Mouse (Mus musculus) limb, embryonic 14.5 days (tissue): ENCODE measurements around the gene Akr1cl. TPM values are rescaled to one million over a fixed set of nuclear protein-coding genes. Genes with fewer than 3 reads are reported as not detected.
"Not testable (repeated sequence)": the region's sequence is repeated elsewhere in the genome, so short reads cannot be mapped to it uniquely, and the experiment has no call there.

Experiments
- ATAC-seq: fragments of 200-750 bp; cut with Nextera tagmentation; 2 replicates; pipeline ENCODE4 v1.8.0; 2017; ENCODE audit warnings: low read depth, moderate number of reproducible peaks, moderate TSS enrichment; ENCODE audit not compliant: low FRiP score
- DNase-seq: peaks from one replicate; pipeline ENCODE4 v3.0.0-alpha.2; 2015; ENCODE audit warnings: low spot score
- H3K27ac ChIP-seq: fragments of 300-500 bp; sonication (generic); replicated peaks from 2 replicates; pipeline ENCODE4 v1.5.1; 2014; ENCODE audit warnings: low read depth, mild to moderate bottlenecking, low read length, moderate library complexity, mixed read lengths
- H3K27me3 ChIP-seq: fragments of 300-500 bp; sonication (generic); 2 replicates; pipeline ENCODE4 v1.6.1; 2014; ENCODE audit warnings: low read length, mixed read lengths; ENCODE audit not compliant: control insufficient read depth, insufficient read depth
- H3K36me3 ChIP-seq: fragments of 300-500 bp; sonication (generic); 2 replicates; pipeline ENCODE4 v1.6.1; 2014; ENCODE audit warnings: mild to moderate bottlenecking, low read length, moderate library complexity, mixed read lengths; ENCODE audit not compliant: control insufficient read depth, insufficient read depth
- H3K4me1 ChIP-seq: fragments of 300-500 bp; sonication (generic); 2 replicates; pipeline ENCODE4 v1.6.1; 2014; ENCODE audit warnings: antibody characterized with exemption, low read length, mixed read lengths; ENCODE audit not compliant: control insufficient read depth, insufficient read depth
- H3K4me2 ChIP-seq: fragments of 300-500 bp; sonication (generic); replicated peaks from 2 replicates; pipeline ENCODE4 v1.6.1; 2014; ENCODE audit warnings: low read depth, mild to moderate bottlenecking, low read length, moderate library complexity; ENCODE audit not compliant: severe bottlenecking
- H3K4me3 ChIP-seq: fragments of 300-500 bp; sonication (generic); replicated peaks from 2 replicates; pipeline ENCODE4 v1.5.1; 2014; ENCODE audit warnings: low read length
- H3K9ac ChIP-seq: fragments of 300-500 bp; sonication (generic); 2 replicates; pipeline ENCODE4 v1.6.1; 2014; ENCODE audit warnings: mild to moderate bottlenecking, low read depth, low read length, moderate library complexity; ENCODE audit not compliant: severe bottlenecking
- H3K9me3 ChIP-seq: fragments of 300-500 bp; sonication (generic); 2 replicates; pipeline ENCODE4 v1.6.1; 2016; ENCODE audit warnings: low read length; ENCODE audit not compliant: control insufficient read depth
- POLR2A ChIP-seq: fragments of 200-500 bp; IDR thresholded peaks from 2 replicates; pipeline ENCODE4 v1.8.0; 2012; ENCODE audit warnings: inconsistent platforms, mild to moderate bottlenecking, moderate library complexity, borderline replicate concordance; ENCODE audit not compliant: insufficient read depth, insufficient read length; ENCODE audit errors: extremely low read depth
- WGBS: fragments of 180-500 bp; shearing (Covaris S2); extraction: QIAGEN DNeasy Blood & Tissue Kit; methylation state at CpG from one replicate; pipeline ENCODE4 v1.1.7; 2014; 5-methylcytosine and 5-hydroxymethylcytosine counted together
- polyA plus RNA-seq, 2 experiments: library from polyadenylated mRNA; depleted of rRNA in 1 of 2; stranded (reverse) in 1 of 2; unstranded in 1 of 2; fragments of >200 nt; fragmentation: Nextera tagmentation in 1 of 2; extraction: Ambion mirVana in 1 of 2; gene quantifications; 2 replicates each; pipeline versions ENCODE4 v1.2.1 to v1.2.3; 2012 to 2014

The Akr1cl gene
- polyA plus RNA-seq, 2 experiments, result 0.08 to 0.23 TPM

- DNase-seq (no peak), ATAC-seq (no peak)
- Histone ChIP-seq H3K27ac (no peak within 1 kb of the TSS), H3K4me2 (no peak within 1 kb of the TSS), H3K9me3 (no peaks in the 10 kb centered on the region), H3K9ac (no peak within 1 kb of the TSS), H3K4me1 (no peaks in the 10 kb centered on the region), H3K4me3 (no peak within 1 kb of the TSS), H3K36me3 (no peaks in the 10 kb centered on the region), H3K27me3 (no peaks in the 10 kb centered on the region; the same call in 1 of the 2 replicates)
- no peak for TF ChIP-seq POLR2A
- WGBS, result 82% methylated on average over 8 of the region's 8 CpGs
These were observed 30.8 kb upstream of the Akr1cl start, which contains the start of gene Crygd for GRCm38 (mm10) chr1:65063352-65063751. Gene Crygd, minus strand, starts transcription at chr1:65063452.

GRCm38 (mm10) chr1:65052140-65052539 lies 19.6 kb upstream of the Akr1cl start:
- no peak overlapping the region for H3K27ac ChIP-seq
- no peaks in the 10 kb centered on the region for H3K36me3 ChIP-seq
- H3K9me3 ChIP-seq, result no peaks in the 10 kb centered on the region
- H3K4me3 ChIP-seq, result no peak overlapping the region
- no peak overlapping the region for H3K4me2 ChIP-seq
- 31% methylated on average over 2 of the region's 2 CpGs for WGBS
- no peaks in the 10 kb centered on the region for H3K27me3 ChIP-seq
- ATAC-seq (no peak), DNase-seq (no peak)
- H3K9ac ChIP-seq, result no peak overlapping the region
- no peaks in the 10 kb centered on the region for H3K4me1 ChIP-seq
- TF ChIP-seq POLR2A, result no peak

- no peaks in the 10 kb centered on the region for H3K36me3 ChIP-seq
- H3K4me3 ChIP-seq, result no peak overlapping the region
- no peaks in the 10 kb centered on the region for H3K27me3 ChIP-seq
- TF ChIP-seq POLR2A, result no peak
- ATAC-seq, result no peak
- DNase-seq, result no peak
- H3K4me1 ChIP-seq, result no peaks in the 10 kb centered on the region
- 60% methylated on average over 7 of the region's 7 CpGs for WGBS
- H3K27ac ChIP-seq, result no peak overlapping the region
- H3K9me3 ChIP-seq, result no peaks in the 10 kb centered on the region
- no peak overlapping the region for H3K9ac ChIP-seq
- no peak overlapping the region for H3K4me2 ChIP-seq
These were observed 19.1 kb upstream of the Akr1cl start for GRCm38 (mm10) chr1:65051696-65052095.

- H3K36me3 ChIP-seq, H3K27me3 ChIP-seq, H3K4me1 ChIP-seq, H3K9ac ChIP-seq, DNase-seq, H3K4me2 ChIP-seq, H3K9me3 ChIP-seq, H3K4me3 ChIP-seq, ATAC-seq, H3K27ac ChIP-seq: not testable (repeated sequence)
- WGBS, result 69% methylated on average over 8 of the region's 12 CpGs
These were observed 18.4 kb upstream of the Akr1cl start, which contains the start of gene Cryge for GRCm38 (mm10) chr1:65050952-65051351. Gene Cryge, minus strand, starts transcription at chr1:65051149.

- Histone ChIP-seq H3K27ac (no peak overlapping the region), H3K9ac (no peak overlapping the region), H3K36me3 (no peaks in the 10 kb centered on the region), H3K4me1 (no peaks in the 10 kb centered on the region), H3K4me3 (no peak overlapping the region), H3K9me3 (no peaks in the 10 kb centered on the region), H3K27me3 (no peaks in the 10 kb centered on the region), H3K4me2 (no peak overlapping the region)
- ATAC-seq (peak; percentile 63; the same call in 1 of the 2 replicates), DNase-seq (peak; percentile 40)
- TF ChIP-seq POLR2A, result no peak
- whole genome bisulfite sequencing, result 52% methylated on average over 12 of the region's 12 CpGs
These were observed 16.2 kb upstream of the Akr1cl start for GRCm38 (mm10) chr1:65048781-65049180.

- no peak for TF ChIP-seq POLR2A
- Histone ChIP-seq H3K9me3 (no peaks in the 10 kb centered on the region), H3K4me1 (no peaks in the 10 kb centered on the region), H3K27me3 (no peaks in the 10 kb centered on the region), H3K9ac (no peak overlapping the region), H3K4me3 (no peak overlapping the region), H3K4me2 (no peak overlapping the region), H3K36me3 (no peaks in the 10 kb centered on the region), H3K27ac (no peak overlapping the region)
- 40% methylated on average over 8 of the region's 8 CpGs for WGBS
- no peak for ATAC-seq
- peak; percentile 64 for DNase-seq
These were observed 14.0 kb upstream of the Akr1cl start for GRCm38 (mm10) chr1:65046401-65047109.
